Mouse (Mus musculus) ovary, adult 10 weeks (tissue): ENCODE data around the gene Pip4k2c. TPM values are rescaled to one million over a fixed set of nuclear protein-coding genes. Genes with fewer than 3 reads are reported as not detected.

Source experiments
- polyA plus RNA-seq: library from polyadenylated mRNA; stranded (reverse); fragments of 350-450 nt; fragmentation: Illumina TruSeq; extraction: RNeasy Lipid Tissue Mini Kit (QIAGEN cat#74804); gene quantifications from one replicate; pipeline ENCODE4 v1.2.3, GENCODE M21; 2014

Pip4k2c gene
- 11.7 TPM for polyA plus RNA-seq

GRCm38 (mm10) chr10:127211414-127211854, at the start of gene Pip4k2c:
Gene Pip4k2c, minus strand, starts transcription at chr10:127211585.

GRCm38 (mm10) chr10:127195328-127196129, 15.9 kb downstream of the Pip4k2c start, which contains the start of gene Dtx3:
Gene Dtx3, minus strand, starts transcription at chr10:127195728.

GRCm38 (mm10) chr10:127189651-127190381, 21.6 kb downstream of the Pip4k2c start, which contains the start of gene Arhgef25:
Gene Arhgef25, minus strand, starts transcription at chr10:127190083.

GRCm38 (mm10) chr10:127179871-127180694, 31.3 kb downstream of the Pip4k2c start, which contains the start of gene Slc26a10:
Gene Slc26a10, minus strand, starts transcription at chr10:127180645.

GRCm38 (mm10) chr10:127164631-127165353, 46.6 kb downstream of the Pip4k2c start, which contains the start of gene B4galnt1:
Gene B4galnt1, plus strand, starts transcription at chr10:127165225.

Other genes starting within 250 kb of the Pip4k2c start
- gene Ctdsp2, start 232.9 kb downstream of the Pip4k2c start, polyA plus RNA-seq = 49.7 TPM
- gene Avil, start 210.9 kb downstream of the Pip4k2c start, polyA plus RNA-seq = not detected
- gene Tsfm, start 180.7 kb downstream of the Pip4k2c start, polyA plus RNA-seq = 6.6 TPM
- 4.7 TPM for gene Mettl1, start 170.2 kb downstream of the Pip4k2c start, polyA plus RNA-seq
- gene Eef1akmt3, start 170.1 kb downstream of the Pip4k2c start, polyA plus RNA-seq = 0.26 TPM
- gene Cyp27b1, start 163.3 kb downstream of the Pip4k2c start, polyA plus RNA-seq = not detected
- gene March9, start 151.4 kb downstream of the Pip4k2c start, polyA plus RNA-seq = 3.0 TPM
- gene Cdk4, start 148.1 kb downstream of the Pip4k2c start, polyA plus RNA-seq = 50.1 TPM
- gene Tspan31, start 141.3 kb downstream of the Pip4k2c start, polyA plus RNA-seq = 60.6 TPM
- 0.23 TPM for gene Agap2, start 136.3 kb downstream of the Pip4k2c start, polyA plus RNA-seq
- gene Os9, start 90.5 kb downstream of the Pip4k2c start, polyA plus RNA-seq = 8.6 TPM
- gene B4galnt1, start 46.4 kb downstream of the Pip4k2c start, polyA plus RNA-seq = 0.31 TPM
- gene Slc26a10, start 30.9 kb downstream of the Pip4k2c start, polyA plus RNA-seq = not detected
- gene Arhgef25, start 21.5 kb downstream of the Pip4k2c start, polyA plus RNA-seq = 18.3 TPM
- gene Dtx3, start 15.9 kb downstream of the Pip4k2c start, polyA plus RNA-seq = 2.9 TPM
- 0.26 TPM for gene Kif5a, start 51.8 kb upstream of the Pip4k2c start, polyA plus RNA-seq
- gene Dctn2, start 54.8 kb upstream of the Pip4k2c start, polyA plus RNA-seq = 16.8 TPM
- 3.0 TPM for gene Mbd6, start 77.4 kb upstream of the Pip4k2c start, polyA plus RNA-seq
- 11.4 TPM for gene Mars, start 100.2 kb upstream of the Pip4k2c start, polyA plus RNA-seq
- gene Arhgap9, start 110.4 kb upstream of the Pip4k2c start, polyA plus RNA-seq = 0.20 TPM
- 0.48 TPM for gene Gli1, start 130.4 kb upstream of the Pip4k2c start, polyA plus RNA-seq
- not detected for gene Inhbe, start 142.8 kb upstream of the Pip4k2c start, polyA plus RNA-seq
- not detected for gene Inhbc, start 158.8 kb upstream of the Pip4k2c start, polyA plus RNA-seq
- gene R3hdm2, start 168.7 kb upstream of the Pip4k2c start, polyA plus RNA-seq = 379 TPM